Mouse (Mus musculus): ENCODE data around the gene Jag2. TPM values are rescaled to one million over a fixed set of nuclear protein-coding genes. Genes with fewer than 3 reads are reported as not detected.
A peak's percentile ranks its signal among the peaks of the same experiment; 100 is the strongest.

Jag2 gene
- total RNA-seq, 1 experiment, result 54.1 TPM

DNA sequence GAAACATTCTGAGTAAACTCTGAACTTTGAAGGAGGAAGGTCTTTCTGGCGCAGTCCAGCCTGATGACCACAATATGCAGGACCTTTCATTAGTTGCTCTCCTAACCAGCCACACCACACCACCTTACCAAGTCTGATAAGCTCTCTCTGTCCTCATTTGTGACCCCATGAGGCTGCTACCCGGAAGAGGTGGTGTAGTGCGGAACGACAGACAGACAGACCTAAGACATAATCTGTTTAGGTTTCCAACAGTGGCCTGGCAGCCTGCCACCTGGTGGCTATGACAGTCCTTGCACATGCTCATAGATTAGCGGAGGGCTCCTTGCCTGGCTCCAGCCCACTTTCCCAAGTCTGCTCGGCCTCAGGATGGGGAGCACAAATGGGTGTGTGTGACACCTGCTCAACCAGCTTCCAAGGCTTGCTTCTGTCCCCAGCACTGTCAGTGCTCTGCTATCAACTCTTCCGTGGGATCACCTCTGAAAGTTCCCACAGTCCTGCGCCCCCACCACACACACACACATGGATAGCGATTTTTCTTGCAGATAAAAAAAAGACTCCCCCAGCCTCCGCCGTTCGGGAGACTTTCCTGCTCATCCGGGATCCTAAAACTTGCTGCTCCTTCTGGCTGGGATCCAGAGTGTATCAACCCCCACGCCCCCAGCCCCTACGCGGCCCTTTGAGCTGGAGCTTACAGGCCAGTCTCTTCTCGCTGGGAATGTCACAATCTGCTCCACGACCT lies 56.0 kb downstream of the Jag2 start:
- H3K4me1 ChIP-seq (ENCODE audit: control insufficient read depth in 2 of 2, insufficient read depth in 2 of 2, low read length in 2 of 2, poor library complexity in 1 of 2), result peaks cover 1 to 20% of the 10 kb centered on the region in 2 experiments; a peak in 2 of 4 replicates
- H3K4me3 ChIP-seq (ENCODE audit: insufficient read depth in 1 of 2, low read depth in 1 of 2, low read length in 2 of 2, poor library complexity in 1 of 2, severe bottlenecking in 1 of 2), result peak overlapping the region; percentile 7 to 48; a peak in 2 of 4 replicates
- no peak overlapping the region for H3K27ac ChIP-seq (ENCODE audit: insufficient read depth, low read depth, low read length, poor library complexity, severe bottlenecking)
- 0 out of 2 replicates have a peak overlapping the region, but pooled peaks have one; percentile 27 for H3K9ac ChIP-seq (ENCODE audit: insufficient read depth, low read depth, low read length, poor library complexity, severe bottlenecking)
- no peaks in the 10 kb centered on the region for H3K9me3 ChIP-seq (ENCODE audit: control insufficient read depth, insufficient read depth, low read depth, low read length)
- no peaks in the 10 kb centered on the region for H3K36me3 ChIP-seq (ENCODE audit: control insufficient read depth, insufficient read depth, low read length, poor library complexity, severe bottlenecking)
- TF ChIP-seq ZNF384 (IDR thresholded peaks at IDR 0.05; ENCODE audit: low read depth, low read length), result no peak
- TF ChIP-seq ZC3H11A (IDR thresholded peaks at IDR 0.05; ENCODE audit: borderline replicate concordance, low read depth, low read length), result peak; percentile 40; the same call in 1 of the 2 replicates
- no peak for TF ChIP-seq MAFK (IDR thresholded peaks at IDR 0.05; ENCODE audit: insufficient read depth, low read depth, low read length)
- TF ChIP-seq HCFC1 (IDR thresholded peaks at IDR 0.05; ENCODE audit: borderline replicate concordance, insufficient read depth, low read length), result no peak
- in situ Hi-C loops (cut with MboI; ENCODE audit: low sequenced_read_pairs in 2 of 2, unreplicated experiment in 2 of 2), result no loop called here
- DNase-seq (ENCODE audit: low read depth, low spot score), result peak; percentile 64

DNA sequence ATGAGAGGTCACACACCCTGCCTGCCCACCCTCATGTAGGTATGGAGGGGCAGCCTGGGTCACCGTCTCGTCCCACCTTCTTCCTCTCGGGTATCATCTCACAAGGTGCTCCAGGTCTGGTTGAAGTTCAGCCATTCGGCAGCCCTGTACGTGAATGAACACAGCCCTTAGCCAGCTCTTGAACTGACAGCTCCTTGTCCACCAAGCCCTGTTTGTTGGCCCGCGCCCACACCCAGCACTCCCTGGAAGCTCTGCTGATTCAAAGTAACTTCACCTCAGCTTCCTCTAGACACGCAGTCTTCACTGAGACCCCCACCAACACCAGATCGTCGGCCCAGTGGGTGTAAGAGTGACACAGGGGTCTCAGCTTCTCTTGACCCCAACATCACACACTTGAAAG lies 56.6 kb downstream of the Jag2 start:
- no peak overlapping the region for H3K9ac ChIP-seq (ENCODE audit: insufficient read depth, low read depth, low read length, poor library complexity, severe bottlenecking)
- in situ Hi-C loops (cut with MboI; ENCODE audit: low sequenced_read_pairs in 2 of 2, unreplicated experiment in 2 of 2), result no loop called here
- TF ChIP-seq CHD2 (IDR thresholded peaks at IDR 0.05; ENCODE audit: low read depth, low read length), result no peak
- no peak for TF ChIP-seq HCFC1 (IDR thresholded peaks at IDR 0.05; ENCODE audit: borderline replicate concordance, insufficient read depth, low read length)
- no peaks in the 10 kb centered on the region for H3K36me3 ChIP-seq (ENCODE audit: control insufficient read depth, insufficient read depth, low read length, poor library complexity, severe bottlenecking)
- H3K9me3 ChIP-seq (ENCODE audit: control insufficient read depth, insufficient read depth, low read depth, low read length), result no peaks in the 10 kb centered on the region
- no peak overlapping the region for H3K27ac ChIP-seq (ENCODE audit: insufficient read depth, low read depth, low read length, poor library complexity, severe bottlenecking)
- DNase-seq (ENCODE audit: low read depth, low spot score), result no peak
- H3K4me3 ChIP-seq (ENCODE audit: insufficient read depth in 1 of 2, low read depth in 1 of 2, low read length in 2 of 2, poor library complexity in 1 of 2, severe bottlenecking in 1 of 2), result no peak overlapping the region
- H3K4me1 ChIP-seq (ENCODE audit: control insufficient read depth in 2 of 2, insufficient read depth in 2 of 2, low read length in 2 of 2, poor library complexity in 1 of 2), result peaks cover 1 to 22% of the 10 kb centered on the region in 2 experiments; a peak in 2 of 4 replicates

DNA sequence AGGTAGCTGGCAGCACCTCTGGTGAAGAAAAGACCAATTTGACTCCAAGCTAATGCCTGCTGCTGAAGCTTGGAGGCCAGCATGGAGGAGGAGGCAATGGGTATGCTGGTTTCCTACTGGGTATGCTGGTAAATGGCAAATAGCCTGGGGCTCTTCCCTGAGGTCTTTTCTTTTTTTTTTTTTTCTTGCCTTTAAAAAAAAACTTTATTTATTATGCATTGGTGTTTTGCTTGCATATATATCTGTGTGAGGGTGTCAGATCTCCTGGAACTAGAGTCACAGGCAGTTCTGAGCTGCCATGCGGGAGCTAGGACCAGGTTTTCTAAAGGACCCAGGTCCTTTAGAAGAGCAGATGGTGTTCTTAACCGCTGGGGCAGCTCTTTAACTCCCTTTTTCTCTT lies 58.3 kb downstream of the Jag2 start:
- Histone ChIP-seq H3K9ac (ENCODE audit: insufficient read depth, low read depth, low read length, poor library complexity, severe bottlenecking) (no peak overlapping the region), H3K4me1 (ENCODE audit: control insufficient read depth in 2 of 2, insufficient read depth in 2 of 2, low read length in 2 of 2, poor library complexity in 1 of 2) (peaks cover 1 to 17% of the 10 kb centered on the region in 2 experiments; a peak in 1 of 4 replicates), H3K27ac (ENCODE audit: insufficient read depth, low read depth, low read length, poor library complexity, severe bottlenecking) (no peak overlapping the region), H3K36me3 (ENCODE audit: control insufficient read depth, insufficient read depth, low read length, poor library complexity, severe bottlenecking) (no peaks in the 10 kb centered on the region), H3K4me3 (ENCODE audit: insufficient read depth in 1 of 2, low read depth in 1 of 2, low read length in 2 of 2, poor library complexity in 1 of 2, severe bottlenecking in 1 of 2) (no peak overlapping the region), H3K9me3 (ENCODE audit: control insufficient read depth, insufficient read depth, low read depth, low read length) (no peaks in the 10 kb centered on the region)
- no peak for DNase-seq (ENCODE audit: low read depth, low spot score)
- in situ Hi-C loops (cut with MboI; ENCODE audit: low sequenced_read_pairs in 2 of 2, unreplicated experiment in 2 of 2), result no loop called here
- TF ChIP-seq CHD2 (IDR thresholded peaks at IDR 0.05; ENCODE audit: low read depth, low read length) (no peak), ZNF384 (IDR thresholded peaks at IDR 0.05; ENCODE audit: low read depth, low read length) (peak; percentile 74), MAFK (IDR thresholded peaks at IDR 0.05; ENCODE audit: insufficient read depth, low read depth, low read length) (no peak), ZC3H11A (IDR thresholded peaks at IDR 0.05; ENCODE audit: borderline replicate concordance, low read depth, low read length) (no peak), HCFC1 (IDR thresholded peaks at IDR 0.05; ENCODE audit: borderline replicate concordance, insufficient read depth, low read length) (no peak)

DNA sequence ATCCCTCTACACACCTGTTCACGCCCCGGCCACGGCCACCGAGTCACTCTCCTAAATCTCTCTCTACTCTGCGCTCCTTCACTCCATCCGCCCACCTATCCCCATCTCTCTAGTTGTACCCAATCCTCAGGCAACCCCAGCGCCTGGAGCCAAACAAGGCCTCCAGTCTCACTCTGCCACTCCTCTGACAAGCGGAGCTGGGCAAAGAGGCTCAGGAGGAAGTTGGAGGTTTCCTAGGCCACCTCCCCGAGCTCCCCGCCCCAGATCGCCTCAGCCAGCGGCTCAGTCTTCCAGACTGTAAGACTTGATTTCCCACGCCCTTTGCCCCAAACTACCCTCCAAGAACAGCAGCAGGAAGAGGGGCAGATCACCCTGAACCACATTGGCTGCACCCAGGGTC lies 58.8 kb downstream of the Jag2 start:
- no peak overlapping the region for H3K9ac ChIP-seq (ENCODE audit: insufficient read depth, low read depth, low read length, poor library complexity, severe bottlenecking)
- no peak for DNase-seq (ENCODE audit: low read depth, low spot score)
- TF ChIP-seq HCFC1 (IDR thresholded peaks at IDR 0.05; ENCODE audit: borderline replicate concordance, insufficient read depth, low read length), result no peak
- no peak for TF ChIP-seq CHD2 (IDR thresholded peaks at IDR 0.05; ENCODE audit: low read depth, low read length)
- no peak for TF ChIP-seq MAFK (IDR thresholded peaks at IDR 0.05; ENCODE audit: insufficient read depth, low read depth, low read length)
- TF ChIP-seq ZC3H11A (IDR thresholded peaks at IDR 0.05; ENCODE audit: borderline replicate concordance, low read depth, low read length), result no peak
- TF ChIP-seq ZNF384 (IDR thresholded peaks at IDR 0.05; ENCODE audit: low read depth, low read length), result no peak
- peaks cover 1 to 13% of the 10 kb centered on the region in 2 experiments; a peak in 1 of 4 replicates for H3K4me1 ChIP-seq (ENCODE audit: control insufficient read depth in 2 of 2, insufficient read depth in 2 of 2, low read length in 2 of 2, poor library complexity in 1 of 2)
- H3K27ac ChIP-seq (ENCODE audit: insufficient read depth, low read depth, low read length, poor library complexity, severe bottlenecking), result no peak overlapping the region
- in situ Hi-C loops (cut with MboI; ENCODE audit: low sequenced_read_pairs in 2 of 2, unreplicated experiment in 2 of 2), result no loop called here
- no peaks in the 10 kb centered on the region for H3K9me3 ChIP-seq (ENCODE audit: control insufficient read depth, insufficient read depth, low read depth, low read length)
- no peaks in the 10 kb centered on the region for H3K36me3 ChIP-seq (ENCODE audit: control insufficient read depth, insufficient read depth, low read length, poor library complexity, severe bottlenecking)
- peak overlapping the region in 1 of 2 experiments; percentile 32; a peak in 2 of 4 replicates for H3K4me3 ChIP-seq (ENCODE audit: insufficient read depth in 1 of 2, low read depth in 1 of 2, low read length in 2 of 2, poor library complexity in 1 of 2, severe bottlenecking in 1 of 2)

Data from ES-E14 (cell line).